Mouse (Mus musculus) cortical plate, adult 2 months (tissue): ENCODE data around the gene Atp5l. TPM values are rescaled to one million over a fixed set of nuclear protein-coding genes. Genes with fewer than 3 reads are reported as not detected.

Experiments used
- H3K27ac ChIP-seq: fragments of 200-500 bp; 2 replicates; pipeline ENCODE4 v1.5.1; 2012; ENCODE audit warnings: low read length, control low read depth, inconsistent platforms; ENCODE audit not compliant: insufficient read depth
- H3K4me1 ChIP-seq: fragments of 200-500 bp; 2 replicates; pipeline ENCODE4 v1.6.1; 2011; ENCODE audit warnings: low read length; ENCODE audit not compliant: control insufficient read depth, insufficient read depth
- H3K4me3 ChIP-seq: fragments of 200-500 bp; 2 replicates; pipeline ENCODE4 v1.5.1; 2011; ENCODE audit warnings: mild to moderate bottlenecking, low read length, control low read depth; ENCODE audit not compliant: insufficient read depth
- CTCF ChIP-seq: fragments of 200-500 bp; IDR thresholded peaks from 2 replicates; pipeline ENCODE4 v1.5.1; 2011; ENCODE audit warnings: mild to moderate bottlenecking, control low read depth, low read length; ENCODE audit not compliant: insufficient read depth; ENCODE audit errors: extremely low read depth
- POLR2A ChIP-seq: fragments of 200-500 bp; IDR thresholded peaks from 2 replicates; pipeline ENCODE4 v1.6.1; 2011; ENCODE audit warnings: mild to moderate bottlenecking, low read length, control low read depth; ENCODE audit not compliant: insufficient read depth; ENCODE audit errors: extremely low read depth
- polyA plus RNA-seq: library from polyadenylated mRNA; depleted of rRNA; stranded (reverse); fragments of >200 nt; gene quantifications from 2 replicates; pipeline ENCODE4 v1.2.3, GENCODE M21; 2012

Atp5l gene
- polyA plus RNA-seq, 1 experiment = 827 TPM

DNA sequence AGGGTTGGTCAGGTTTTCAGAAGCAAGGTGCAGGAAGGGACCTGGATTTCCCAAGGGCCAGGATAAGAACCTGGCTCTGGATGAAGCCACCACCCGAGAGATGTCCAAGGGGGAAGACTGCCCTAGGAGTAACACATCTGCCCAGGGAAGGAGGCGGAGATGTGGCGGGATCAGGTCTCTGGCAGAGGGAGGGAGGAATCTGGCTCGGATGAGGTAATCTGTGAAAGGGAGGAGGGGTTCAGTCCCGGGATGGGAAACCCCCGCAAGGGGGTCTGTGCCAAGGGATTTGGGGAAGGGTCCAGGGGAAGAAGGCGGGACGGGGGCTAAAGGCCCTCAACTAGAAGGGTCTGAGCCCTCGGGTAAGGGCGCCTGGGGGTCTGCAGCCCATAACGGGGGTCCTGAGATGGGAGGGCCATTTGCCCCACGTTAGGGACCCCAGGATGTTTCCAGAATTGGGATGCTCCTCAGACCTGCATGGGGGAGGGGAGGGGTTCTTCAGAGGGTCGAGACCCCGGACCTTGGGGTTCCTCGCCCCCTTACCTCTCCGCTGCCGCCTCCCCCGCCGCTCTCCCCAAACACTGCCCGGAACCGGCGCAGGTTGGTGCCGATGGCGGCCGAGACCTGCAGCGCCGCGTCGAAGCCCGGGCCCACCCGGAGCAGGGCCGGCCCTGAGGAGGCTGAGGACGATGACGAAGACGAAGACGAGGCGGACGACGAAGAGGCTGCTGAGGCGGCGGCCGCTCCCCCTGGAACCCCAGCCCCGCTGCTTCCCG, 40.0 kb downstream of the Atp5l start:
- Histone ChIP-seq H3K4me3 (peak overlapping the region; percentile 61), H3K27ac (peak overlapping the region; percentile 92), H3K4me1 (peaks cover 12% of the 10 kb centered on the region)
- no peak for TF ChIP-seq CTCF
- no peak for TF ChIP-seq POLR2A

DNA sequence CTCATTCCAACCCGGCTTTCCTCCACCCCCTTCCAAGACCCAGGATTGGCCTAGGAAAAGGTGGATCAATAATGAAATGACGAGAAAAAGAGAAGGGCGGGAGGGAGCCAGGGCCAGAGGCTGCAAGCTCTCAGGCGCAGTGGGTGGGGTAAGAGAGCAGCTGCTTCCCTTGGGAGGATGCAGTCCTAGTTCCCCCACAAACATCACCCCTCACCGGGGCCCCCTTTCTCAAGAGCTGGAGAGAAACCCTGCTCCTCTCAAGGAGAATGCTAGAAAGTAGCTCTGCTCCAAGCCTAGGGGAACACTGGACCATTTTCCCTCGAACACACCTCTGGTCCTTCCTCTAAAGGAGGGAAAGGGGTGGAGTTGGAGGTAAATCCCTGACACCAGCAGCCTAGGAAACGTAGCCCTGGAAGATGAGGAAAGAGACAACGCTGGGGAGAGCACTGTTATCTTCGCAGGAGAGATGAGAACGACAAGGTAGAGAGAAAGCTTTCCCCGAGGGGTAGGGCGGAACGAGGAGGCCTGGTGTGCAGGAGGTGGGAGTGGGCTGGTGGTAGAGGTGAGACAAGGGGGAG, 40.8 kb downstream of the Atp5l start:
- Histone ChIP-seq H3K27ac (no peak overlapping the region), H3K4me1 (peaks cover 15% of the 10 kb centered on the region), H3K4me3 (peak overlapping the region; percentile 61)
- TF ChIP-seq CTCF (no peak), POLR2A (0 out of 2 replicates have a peak, but pooled peaks have one; percentile 11)

DNA sequence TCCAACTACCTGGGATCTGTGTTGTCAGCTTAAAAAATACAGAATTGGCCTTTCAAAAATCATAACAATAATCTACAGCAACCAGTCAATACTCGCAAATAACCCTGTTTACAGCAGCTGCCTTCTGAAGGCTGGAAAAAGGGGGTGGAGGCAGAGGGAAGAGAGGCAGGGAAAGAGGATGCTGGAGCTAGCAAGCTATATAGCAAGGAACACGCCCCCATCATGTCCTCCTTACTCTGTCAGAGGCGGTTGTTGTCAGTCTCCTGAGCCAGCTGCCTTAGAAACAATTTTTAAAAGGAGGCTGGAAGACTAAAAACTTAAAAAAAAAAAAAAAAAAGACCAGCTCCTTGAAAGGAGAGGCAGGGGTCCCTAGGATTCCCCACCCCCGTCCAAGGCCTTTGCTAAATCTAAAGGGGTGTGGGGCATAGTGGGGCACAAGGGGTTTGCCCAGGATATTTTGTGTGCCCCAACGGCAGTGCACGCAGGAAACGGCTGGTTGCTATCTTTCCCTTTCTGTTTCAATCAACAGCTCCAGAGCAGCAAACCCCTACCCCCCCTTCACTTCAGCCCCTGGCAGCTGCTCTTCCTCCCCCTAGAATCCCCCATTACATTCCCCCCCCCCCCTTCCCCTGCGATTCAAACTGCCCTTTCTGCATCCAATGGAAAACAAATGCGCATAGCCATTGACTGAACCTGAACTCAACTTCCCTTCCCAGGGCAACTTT, 41.6 kb downstream of the Atp5l start:
- TF ChIP-seq POLR2A = no peak
- no peak for TF ChIP-seq CTCF
- H3K4me3 ChIP-seq = peak overlapping the region; percentile 61
- peaks cover 17% of the 10 kb centered on the region for H3K4me1 ChIP-seq
- H3K27ac ChIP-seq = no peak overlapping the region

DNA sequence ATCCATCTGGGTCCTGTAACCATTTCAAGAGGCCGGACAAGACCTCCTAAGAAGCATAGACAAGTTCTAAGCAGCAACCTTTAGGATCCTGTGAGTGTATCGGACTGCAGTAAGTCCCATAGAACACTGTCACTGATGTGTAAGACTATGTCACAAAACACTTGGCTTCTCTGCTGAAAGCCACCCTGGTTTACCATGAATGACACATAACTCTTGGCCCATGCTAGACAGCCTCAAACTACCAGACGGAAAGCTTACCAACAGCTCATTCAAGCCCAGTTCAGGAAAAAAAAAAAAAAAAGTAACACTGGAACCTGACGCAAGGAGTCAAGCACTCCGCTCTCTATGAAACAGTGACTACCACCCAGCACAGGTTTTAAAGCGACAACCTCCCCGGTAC, 42.9 kb downstream of the Atp5l start:
- Histone ChIP-seq H3K4me3 (peak overlapping the region; percentile 61), H3K4me1 (peaks cover 15% of the 10 kb centered on the region), H3K27ac (no peak overlapping the region)
- TF ChIP-seq POLR2A = no peak
- TF ChIP-seq CTCF = no peak

DNA sequence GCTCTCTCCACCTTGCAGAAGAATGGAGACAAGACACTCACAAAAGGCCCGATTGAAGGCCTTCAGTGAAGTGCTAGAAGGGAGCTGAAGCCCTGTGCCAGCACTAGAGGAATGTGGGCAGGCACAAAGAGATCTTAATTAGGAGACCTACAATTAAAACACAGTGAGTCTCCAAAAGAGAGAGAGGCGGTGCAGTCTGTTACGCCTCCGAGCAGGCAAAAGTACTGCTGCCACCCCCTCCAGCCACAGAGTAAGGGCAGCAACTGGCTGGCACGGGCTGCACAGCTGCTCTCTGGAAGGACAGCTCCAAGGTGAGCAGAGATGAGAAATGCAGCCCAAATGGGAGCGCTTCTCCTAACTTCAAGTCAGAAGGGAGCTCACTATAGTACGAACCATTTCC, 45.1 kb downstream of the Atp5l start:
- peaks cover 18% of the 10 kb centered on the region for H3K4me1 ChIP-seq
- H3K4me3 ChIP-seq = no peak overlapping the region
- TF ChIP-seq CTCF (no peak), POLR2A (no peak)
- H3K27ac ChIP-seq = no peak overlapping the region

DNA sequence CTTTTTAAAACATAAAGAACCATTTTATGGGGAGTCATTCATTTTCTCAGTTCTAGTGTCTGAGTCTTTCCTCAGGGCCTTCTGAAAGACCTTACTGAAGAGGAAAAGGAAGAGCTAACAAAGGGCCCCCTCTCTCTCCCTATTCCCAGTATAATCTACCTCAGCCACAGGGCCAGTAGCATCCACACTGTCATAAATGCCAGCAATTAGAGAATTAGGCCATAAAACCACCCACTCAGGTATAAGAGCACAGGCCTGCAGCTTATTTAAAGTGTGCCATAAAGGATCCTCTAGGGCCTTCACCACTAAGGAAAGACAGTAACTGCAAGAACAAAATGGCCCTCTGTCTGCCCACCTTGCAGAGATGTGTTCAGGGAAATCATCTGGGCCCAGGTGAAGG, 46.3 kb downstream of the Atp5l start:
- peaks cover 21% of the 10 kb centered on the region for H3K4me1 ChIP-seq

DNA sequence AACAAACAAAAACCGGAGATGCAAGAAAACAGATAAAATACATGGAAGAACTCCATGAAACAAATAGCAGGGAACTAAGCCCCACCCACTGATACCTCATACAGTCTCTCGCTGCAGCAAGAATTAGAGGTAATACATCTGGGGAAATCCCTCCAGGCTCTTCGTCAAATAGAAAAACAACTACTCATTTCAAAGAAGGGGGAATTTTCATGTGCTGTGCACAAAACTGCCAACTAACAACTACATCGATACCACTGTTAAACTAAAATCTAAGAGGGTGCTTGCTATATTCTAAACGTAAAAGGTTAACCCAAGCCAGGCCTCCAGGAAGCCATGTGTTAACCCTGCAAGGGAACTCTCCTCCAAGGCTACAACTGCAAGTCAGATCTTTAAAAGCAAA, 46.9 kb downstream of the Atp5l start:
- no peak overlapping the region for H3K27ac ChIP-seq
- H3K4me1 ChIP-seq = peaks cover 23% of the 10 kb centered on the region
- H3K4me3 ChIP-seq = no peak overlapping the region
- TF ChIP-seq POLR2A (no peak), CTCF (no peak)

More for the DNA sequence above, 46.3 kb downstream of the Atp5l start:
- Histone ChIP-seq H3K4me3 (no peak overlapping the region), H3K27ac (no peak overlapping the region)
- no peak for TF ChIP-seq CTCF
- no peak for TF ChIP-seq POLR2A

DNA sequence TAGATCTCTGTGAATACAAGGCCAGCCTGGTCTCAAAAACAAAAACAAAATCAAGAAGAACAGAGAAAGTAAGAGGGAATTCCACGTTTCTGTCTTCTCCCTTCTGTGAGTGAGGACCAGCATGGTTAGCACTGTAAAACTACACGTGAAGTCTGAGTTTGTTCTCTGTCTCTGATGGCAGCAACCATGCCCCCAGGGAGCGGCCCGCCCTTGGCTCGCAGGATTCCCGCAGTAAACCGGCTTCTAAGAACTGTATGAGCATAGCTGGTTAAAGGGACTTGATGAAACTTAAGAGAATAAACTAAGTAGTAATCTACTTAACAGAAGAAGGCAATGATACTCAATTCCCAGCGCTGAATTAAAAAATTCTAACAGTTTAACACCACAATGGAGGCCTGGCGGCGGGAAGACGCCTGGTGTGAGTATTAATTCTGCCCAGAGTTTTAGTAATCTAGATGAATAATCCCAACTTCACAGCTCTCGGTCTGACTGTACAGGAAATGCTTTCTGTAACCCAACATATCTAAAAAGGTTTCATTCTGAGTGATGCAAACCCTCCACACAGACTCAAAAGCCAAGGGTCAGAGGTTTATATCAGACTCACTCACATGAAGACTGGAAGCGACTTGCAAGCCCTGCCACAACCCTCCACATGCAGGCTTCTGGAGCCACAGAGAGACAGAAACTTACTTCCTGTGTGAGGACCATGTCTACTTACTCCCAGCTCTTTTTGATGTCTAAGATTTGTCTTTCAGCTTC, 52.0 kb downstream of the Atp5l start:
- H3K4me1 ChIP-seq = peaks cover 12% of the 10 kb centered on the region
- no peak overlapping the region for H3K27ac ChIP-seq
- TF ChIP-seq POLR2A = no peak
- no peak for TF ChIP-seq CTCF
- no peak overlapping the region for H3K4me3 ChIP-seq

DNA sequence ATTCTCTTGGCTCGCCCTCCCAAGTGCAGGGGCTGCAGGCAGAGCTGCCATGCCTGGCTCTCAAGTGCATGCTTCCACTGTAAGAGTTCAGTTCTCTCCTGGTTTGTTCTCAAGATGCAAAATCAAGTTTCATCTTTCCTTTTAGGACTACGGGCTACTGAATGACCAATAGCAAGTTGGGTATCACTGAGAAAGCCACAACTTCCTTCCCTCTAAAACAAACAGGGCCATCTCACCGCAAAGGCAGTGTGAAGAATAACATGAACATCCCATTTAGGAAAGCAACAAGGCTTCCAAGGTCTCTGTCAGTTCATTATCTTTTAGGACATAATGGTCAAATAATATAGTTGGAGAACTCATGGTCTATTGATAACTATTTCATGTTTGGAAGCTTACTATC, 52.9 kb downstream of the Atp5l start:
- H3K4me3 ChIP-seq = no peak overlapping the region
- H3K4me1 ChIP-seq = peaks cover 12% of the 10 kb centered on the region
- H3K27ac ChIP-seq = no peak overlapping the region
- no peak for TF ChIP-seq CTCF
- TF ChIP-seq POLR2A = no peak
